Mouse (Mus musculus): ENCODE measurements at regions not wholly inside any gene's neighbourhood (a gene's known extent, or its start where the extent isn't known, plus 50 kb on each side); places are given as distances from the start of the nearest gene placed in this dataset.

- Histone ChIP-seq H3K4me2 (ENCODE audit: low read depth, severe bottlenecking) (no peak overlapping the region), H3K27me3 (ENCODE audit: control insufficient read depth, insufficient read depth, low read length) (no peaks in the 10 kb centered on the region), H3K36me3 (ENCODE audit: control insufficient read depth, insufficient read depth, low read length) (no peaks in the 10 kb centered on the region), H3K9me3 (ENCODE audit: control insufficient read depth, low read length) (no peaks in the 10 kb centered on the region), H3K27ac (replicated peaks; ENCODE audit: low read depth, low read length) (no peak overlapping the region), H3K4me3 (ENCODE audit: low read depth, low read length) (no peak overlapping the region), H3K9ac (ENCODE audit: low read length) (no peak overlapping the region), H3K4me1 (ENCODE audit: control insufficient read depth, insufficient read depth, low read length) (peaks cover 5% of the 10 kb centered on the region; the same call in 1 of the 2 replicates)
- no peak for DNase-seq (ENCODE audit: low spot score)
- 50% methylated on average over 5 of the region's 5 CpGs for WGBS
- no peak for ATAC-seq (ENCODE audit: insufficient number of reproducible peaks, low FRiP score, low TSS enrichment, low read depth)
These were observed 184.3 kb downstream of the Ajap1 start for GRCm38 (mm10) chr4:153298277-153298676.

GRCm38 (mm10) chr4:153294828-153295227, 187.8 kb downstream of the Ajap1 start:
- H3K36me3 ChIP-seq (ENCODE audit: control insufficient read depth, insufficient read depth, low read length), result no peaks in the 10 kb centered on the region
- no peak overlapping the region for H3K4me2 ChIP-seq (ENCODE audit: low read depth, severe bottlenecking)
- no peaks in the 10 kb centered on the region for H3K9me3 ChIP-seq (ENCODE audit: control insufficient read depth, low read length)
- H3K9ac ChIP-seq (ENCODE audit: low read length), result no peak overlapping the region
- DNase-seq (ENCODE audit: low spot score) (no peak), ATAC-seq (ENCODE audit: insufficient number of reproducible peaks, low FRiP score, low TSS enrichment, low read depth) (no peak)
- H3K4me1 ChIP-seq (ENCODE audit: control insufficient read depth, insufficient read depth, low read length), result peaks cover 5% of the 10 kb centered on the region; the same call in 1 of the 2 replicates
- no peak overlapping the region for H3K27ac ChIP-seq (replicated peaks; ENCODE audit: low read depth, low read length)
- WGBS, result 56% methylated on average over 6 of the region's 6 CpGs
- H3K4me3 ChIP-seq (ENCODE audit: low read depth, low read length), result no peak overlapping the region
- no peaks in the 10 kb centered on the region for H3K27me3 ChIP-seq (ENCODE audit: control insufficient read depth, insufficient read depth, low read length)

DNA sequence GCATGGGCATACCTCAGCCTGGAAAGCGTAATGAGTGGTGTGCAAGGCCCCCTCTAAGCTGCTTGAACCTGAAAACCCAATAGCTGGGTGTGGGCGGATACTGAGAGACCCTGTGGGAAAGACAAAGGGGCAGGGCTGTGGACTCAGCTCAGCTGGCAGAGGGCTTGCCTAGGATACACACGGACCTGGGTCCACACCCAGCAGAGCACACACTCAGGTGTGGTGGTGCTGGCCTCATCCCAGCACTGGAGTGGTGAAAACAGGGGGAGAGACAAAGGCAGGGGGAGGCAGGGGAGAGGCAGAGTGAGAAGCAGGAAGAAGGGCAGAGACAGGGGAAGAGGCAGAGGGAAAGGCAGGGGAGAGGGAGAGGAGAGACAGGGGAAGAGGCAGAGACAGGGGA, 189.5 kb downstream of the Ajap1 start:
- no peak overlapping the region for H3K9ac ChIP-seq (ENCODE audit: low read length)
- H3K4me3 ChIP-seq (ENCODE audit: low read depth, low read length), result no peak overlapping the region
- WGBS, result 67% methylated on average over 3 of the region's 3 CpGs
- no peak overlapping the region for H3K27ac ChIP-seq (replicated peaks; ENCODE audit: low read depth, low read length)
- no peaks in the 10 kb centered on the region for H3K36me3 ChIP-seq (ENCODE audit: control insufficient read depth, insufficient read depth, low read length)
- no peak for DNase-seq (ENCODE audit: low spot score)
- 0 out of 2 replicates have a peak, but pooled peaks cover 5% of the 10 kb centered on the region for H3K4me1 ChIP-seq (ENCODE audit: control insufficient read depth, insufficient read depth, low read length)
- no peak for ATAC-seq (ENCODE audit: insufficient number of reproducible peaks, low FRiP score, low TSS enrichment, low read depth)
- H3K9me3 ChIP-seq (ENCODE audit: control insufficient read depth, low read length), result no peaks in the 10 kb centered on the region
- no peak overlapping the region for H3K4me2 ChIP-seq (ENCODE audit: low read depth, severe bottlenecking)
- no peaks in the 10 kb centered on the region for H3K27me3 ChIP-seq (ENCODE audit: control insufficient read depth, insufficient read depth, low read length)

DNA sequence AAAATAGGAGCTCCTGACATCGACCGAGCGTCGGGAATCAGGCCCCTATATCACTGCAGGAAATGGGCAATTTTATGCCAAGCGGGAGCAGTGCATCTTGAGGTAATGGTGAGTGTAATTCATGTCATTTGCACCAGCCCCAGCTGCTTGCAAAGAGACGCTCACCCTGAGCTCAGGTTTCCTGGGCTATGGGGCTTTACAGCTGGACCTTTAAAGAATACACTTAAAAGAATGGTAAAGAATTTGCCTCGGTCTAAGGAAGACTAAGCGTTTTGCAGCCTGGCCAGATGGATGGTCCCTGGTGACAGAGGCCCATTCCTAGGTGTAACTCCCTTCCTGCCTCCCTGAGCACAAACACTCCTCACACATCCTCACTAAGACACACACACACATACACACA, 194.2 kb downstream of the Ajap1 start:
- Histone ChIP-seq H3K27me3 (ENCODE audit: control insufficient read depth, insufficient read depth, low read length) (no peaks in the 10 kb centered on the region), H3K4me2 (ENCODE audit: low read depth, severe bottlenecking) (no peak overlapping the region), H3K9me3 (ENCODE audit: control insufficient read depth, low read length) (no peaks in the 10 kb centered on the region), H3K9ac (ENCODE audit: low read length) (no peak overlapping the region), H3K27ac (replicated peaks; ENCODE audit: low read depth, low read length) (no peak overlapping the region), H3K4me1 (ENCODE audit: control insufficient read depth, insufficient read depth, low read length) (no peaks in the 10 kb centered on the region), H3K4me3 (ENCODE audit: low read depth, low read length) (no peak overlapping the region), H3K36me3 (ENCODE audit: control insufficient read depth, insufficient read depth, low read length) (no peaks in the 10 kb centered on the region)
- no peak for ATAC-seq (ENCODE audit: insufficient number of reproducible peaks, low FRiP score, low TSS enrichment, low read depth)
- DNase-seq (ENCODE audit: low spot score), result no peak
- 28% methylated on average over 8 of the region's 8 CpGs for WGBS

DNA sequence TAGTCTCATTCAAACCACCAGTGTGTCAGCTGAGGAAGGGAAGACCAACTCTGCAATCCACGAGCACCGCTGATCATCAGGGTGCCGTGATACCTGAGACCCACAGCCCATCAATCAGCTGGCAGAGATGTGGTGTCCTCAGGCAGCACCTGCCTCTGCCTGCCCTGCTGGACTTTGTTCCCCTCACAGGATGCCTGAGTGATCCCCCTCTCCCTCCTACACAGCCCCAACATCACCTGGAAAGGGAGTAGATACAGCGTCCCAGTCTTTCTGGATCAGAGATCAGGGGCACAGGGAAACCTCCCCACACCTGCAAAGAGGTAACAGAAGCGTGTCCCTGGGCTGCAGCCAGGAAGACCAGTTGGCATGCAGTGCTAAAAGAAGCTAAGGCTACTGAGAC, 198.4 kb downstream of the Ajap1 start:
- Histone ChIP-seq H3K27ac (replicated peaks; ENCODE audit: low read depth, low read length) (no peak overlapping the region), H3K9ac (ENCODE audit: low read length) (no peak overlapping the region), H3K4me1 (ENCODE audit: control insufficient read depth, insufficient read depth, low read length) (no peaks in the 10 kb centered on the region), H3K27me3 (ENCODE audit: control insufficient read depth, insufficient read depth, low read length) (no peaks in the 10 kb centered on the region), H3K4me3 (ENCODE audit: low read depth, low read length) (no peak overlapping the region), H3K9me3 (ENCODE audit: control insufficient read depth, low read length) (no peaks in the 10 kb centered on the region), H3K36me3 (ENCODE audit: control insufficient read depth, insufficient read depth, low read length) (no peaks in the 10 kb centered on the region), H3K4me2 (ENCODE audit: low read depth, severe bottlenecking) (no peak overlapping the region)
- ATAC-seq (ENCODE audit: insufficient number of reproducible peaks, low FRiP score, low TSS enrichment, low read depth) (no peak), DNase-seq (ENCODE audit: low spot score) (no peak)
- WGBS, result 82% methylated on average over 5 of the region's 5 CpGs

DNA sequence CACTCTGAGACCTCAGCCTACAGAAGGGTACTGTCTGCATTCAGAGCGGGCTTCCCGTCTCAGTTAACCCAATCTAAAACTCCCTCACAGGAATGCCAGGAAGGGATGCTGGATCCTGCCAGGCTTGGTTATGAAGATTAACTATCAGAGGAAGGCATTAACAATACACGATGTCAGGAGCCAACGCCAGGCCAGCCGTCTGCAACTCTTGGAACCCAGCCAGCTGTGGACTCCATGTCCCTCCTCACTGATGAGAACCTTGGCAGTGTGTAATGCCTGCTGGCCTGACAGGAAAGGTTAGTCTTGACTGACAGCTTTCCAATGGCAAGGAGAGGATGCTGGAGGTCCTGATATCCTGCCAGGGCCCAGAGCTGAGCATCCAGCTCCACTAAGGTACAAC, 206.0 kb downstream of the Ajap1 start:
- no peak overlapping the region for H3K9ac ChIP-seq (ENCODE audit: low read length)
- H3K27me3 ChIP-seq (ENCODE audit: control insufficient read depth, insufficient read depth, low read length), result no peaks in the 10 kb centered on the region
- H3K9me3 ChIP-seq (ENCODE audit: control insufficient read depth, low read length), result no peaks in the 10 kb centered on the region
- H3K36me3 ChIP-seq (ENCODE audit: control insufficient read depth, insufficient read depth, low read length), result no peaks in the 10 kb centered on the region
- 82% methylated on average over 5 of the region's 5 CpGs for WGBS
- DNase-seq (ENCODE audit: low spot score) (no peak), ATAC-seq (ENCODE audit: insufficient number of reproducible peaks, low FRiP score, low TSS enrichment, low read depth) (no peak)
- H3K4me2 ChIP-seq (ENCODE audit: low read depth, severe bottlenecking), result no peak overlapping the region
- no peak overlapping the region for H3K27ac ChIP-seq (replicated peaks; ENCODE audit: low read depth, low read length)
- H3K4me3 ChIP-seq (ENCODE audit: low read depth, low read length), result no peak overlapping the region
- no peaks in the 10 kb centered on the region for H3K4me1 ChIP-seq (ENCODE audit: control insufficient read depth, insufficient read depth, low read length)

GRCm38 (mm10) chr4:153271376-153271775, 211.2 kb downstream of the Ajap1 start:
- H3K36me3 ChIP-seq (ENCODE audit: control insufficient read depth, insufficient read depth, low read length), result no peaks in the 10 kb centered on the region
- WGBS, result 54% methylated on average over 5 of the region's 5 CpGs
- no peaks in the 10 kb centered on the region for H3K27me3 ChIP-seq (ENCODE audit: control insufficient read depth, insufficient read depth, low read length)
- no peak overlapping the region for H3K27ac ChIP-seq (replicated peaks; ENCODE audit: low read depth, low read length)
- H3K9ac ChIP-seq (ENCODE audit: low read length), result no peak overlapping the region
- DNase-seq (ENCODE audit: low spot score), result no peak
- H3K9me3 ChIP-seq (ENCODE audit: control insufficient read depth, low read length), result no peaks in the 10 kb centered on the region
- H3K4me1 ChIP-seq (ENCODE audit: control insufficient read depth, insufficient read depth, low read length), result 0 out of 2 replicates have a peak, but pooled peaks cover 3% of the 10 kb centered on the region
- no peak overlapping the region for H3K4me2 ChIP-seq (ENCODE audit: low read depth, severe bottlenecking)
- no peak overlapping the region for H3K4me3 ChIP-seq (ENCODE audit: low read depth, low read length)
- no peak for ATAC-seq (ENCODE audit: insufficient number of reproducible peaks, low FRiP score, low TSS enrichment, low read depth)

GRCm38 (mm10) chr4:153263216-153263805, 219.3 kb downstream of the Ajap1 start:
- Histone ChIP-seq H3K27ac (replicated peaks; ENCODE audit: low read depth, low read length) (no peak overlapping the region), H3K4me2 (ENCODE audit: low read depth, severe bottlenecking) (no peak overlapping the region), H3K4me1 (ENCODE audit: control insufficient read depth, insufficient read depth, low read length) (no peaks in the 10 kb centered on the region), H3K36me3 (ENCODE audit: control insufficient read depth, insufficient read depth, low read length) (no peaks in the 10 kb centered on the region), H3K4me3 (ENCODE audit: low read depth, low read length) (no peak overlapping the region), H3K9me3 (ENCODE audit: control insufficient read depth, low read length) (no peaks in the 10 kb centered on the region), H3K27me3 (ENCODE audit: control insufficient read depth, insufficient read depth, low read length) (no peaks in the 10 kb centered on the region), H3K9ac (ENCODE audit: low read length) (no peak overlapping the region)
- 70% methylated on average over 15 of the region's 15 CpGs for WGBS
- DNase-seq (ENCODE audit: low spot score), result no peak
- ATAC-seq (ENCODE audit: insufficient number of reproducible peaks, low FRiP score, low TSS enrichment, low read depth), result no peak

DNA sequence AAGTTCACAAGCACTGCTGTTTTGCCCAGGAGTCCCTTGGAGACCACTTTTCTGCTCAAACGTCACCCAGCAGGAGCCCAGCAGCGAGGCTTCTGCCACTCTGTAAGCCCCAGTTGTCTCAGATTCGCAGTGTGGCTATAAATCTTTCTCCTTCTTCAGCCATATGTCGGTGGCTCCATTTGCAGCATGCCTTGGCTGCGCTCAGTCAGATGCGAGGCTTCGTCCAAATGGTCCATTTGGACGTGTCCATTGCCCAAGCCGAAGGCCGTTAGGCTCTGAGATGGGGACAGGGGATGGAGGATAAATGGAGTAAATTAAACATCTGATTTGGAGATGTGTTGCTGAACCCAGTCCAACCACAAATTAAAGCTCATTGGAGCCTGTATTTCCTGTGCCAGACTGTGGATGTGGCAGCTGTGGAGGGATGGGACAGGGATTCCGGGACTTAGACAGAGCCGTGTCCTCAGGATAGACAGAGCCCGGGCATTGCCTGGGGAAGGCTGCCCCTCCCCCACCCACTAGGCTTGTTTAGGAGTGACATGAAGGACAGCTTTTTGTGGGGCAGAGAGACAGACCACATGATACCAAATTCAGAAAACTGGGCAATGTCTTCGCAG, 221.6 kb downstream of the Ajap1 start:
- DNase-seq (ENCODE audit: low spot score), result no peak
- H3K4me2 ChIP-seq (ENCODE audit: low read depth, severe bottlenecking), result no peak overlapping the region
- H3K36me3 ChIP-seq (ENCODE audit: control insufficient read depth, insufficient read depth, low read length), result no peaks in the 10 kb centered on the region
- no peak overlapping the region for H3K9ac ChIP-seq (ENCODE audit: low read length)
- H3K27me3 ChIP-seq (ENCODE audit: control insufficient read depth, insufficient read depth, low read length), result no peaks in the 10 kb centered on the region
- no peaks in the 10 kb centered on the region for H3K9me3 ChIP-seq (ENCODE audit: control insufficient read depth, low read length)
- no peak overlapping the region for H3K4me3 ChIP-seq (ENCODE audit: low read depth, low read length)
- WGBS, result 59% methylated on average over 14 of the region's 14 CpGs
- no peak overlapping the region for H3K27ac ChIP-seq (replicated peaks; ENCODE audit: low read depth, low read length)
- no peaks in the 10 kb centered on the region for H3K4me1 ChIP-seq (ENCODE audit: control insufficient read depth, insufficient read depth, low read length)
- no peak for ATAC-seq (ENCODE audit: insufficient number of reproducible peaks, low FRiP score, low TSS enrichment, low read depth)
